Mouse (Mus musculus): ENCODE results near the gene Trib3. TPM values are rescaled to one million over a fixed set of nuclear protein-coding genes. Genes with fewer than 3 reads are reported as not detected.

Trib3 gene
- polyA plus RNA-seq, 1 experiment, result 27.6 TPM

DNA sequence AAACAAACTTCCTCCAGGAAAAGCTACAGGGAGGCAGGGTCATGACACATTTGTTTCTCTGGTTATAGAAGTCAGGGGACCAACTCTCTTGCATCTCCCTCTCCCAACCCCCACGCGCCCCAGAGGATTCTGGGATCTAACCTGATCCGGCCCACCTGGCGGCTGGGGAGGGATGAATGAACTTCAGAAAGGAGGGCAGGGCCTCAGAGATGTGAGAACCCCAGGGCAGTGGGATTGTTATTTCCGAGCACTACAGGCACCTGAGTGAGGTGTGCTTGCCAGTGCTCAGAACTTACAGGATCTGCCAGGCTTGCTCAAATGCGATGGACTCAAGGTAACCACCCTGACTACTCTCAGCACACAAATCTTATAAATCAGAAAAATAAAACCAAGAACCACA is 1.6 kb upstream of the Trib3 start:
- no peak overlapping the region for H3K4me3 ChIP-seq (ENCODE audit: insufficient read depth, poor library complexity, severe bottlenecking)

DNA sequence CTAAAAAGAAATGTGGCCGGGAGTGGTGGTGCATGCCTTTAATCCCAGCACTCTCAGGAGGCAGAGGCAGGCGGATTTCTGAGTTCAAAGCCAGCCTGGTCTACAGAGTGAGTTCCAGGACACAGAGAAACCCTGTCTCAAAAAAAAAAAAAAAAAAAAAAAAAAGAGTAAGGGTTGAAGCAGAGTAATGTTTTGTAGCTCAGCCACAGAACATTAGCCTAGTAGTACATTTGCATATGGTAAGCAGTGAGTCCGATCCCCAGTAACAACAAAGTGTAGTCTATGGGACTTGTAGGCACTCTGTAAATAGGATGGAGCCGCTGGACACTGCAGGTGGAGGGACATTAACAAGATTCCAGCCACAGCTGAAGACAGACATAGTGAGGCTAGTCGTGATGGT is 1.1 kb upstream of the Trib3 start:
- TF ChIP-seq MAX (IDR thresholded peaks at IDR 0.05), result no peak
- no peak for TF ChIP-seq MYOD1 (IDR thresholded peaks at IDR 0.05; ENCODE audit: control insufficient read depth, insufficient read length, low read depth)
- no peak for TF ChIP-seq MYOG (IDR thresholded peaks at IDR 0.05; ENCODE audit: control insufficient read depth, extremely low read depth, insufficient read length)
- no peak for TF ChIP-seq CTCF (IDR thresholded peaks at IDR 0.05; ENCODE audit: control insufficient read depth, insufficient read depth, insufficient read length)
- TF ChIP-seq USF1 (IDR thresholded peaks at IDR 0.05; ENCODE audit: low read depth), result no peak
- no peak for TF ChIP-seq FOSL1 (IDR thresholded peaks at IDR 0.05; ENCODE audit: insufficient read depth, low read length, poor library complexity, severe bottlenecking)
- TF ChIP-seq CEBPB (IDR thresholded peaks at IDR 0.05; ENCODE audit: low read depth), result no peak
- no peak overlapping the region for H3ac ChIP-seq (ENCODE audit: control insufficient read depth, insufficient read length, low read depth)
- H3K79me3 ChIP-seq (ENCODE audit: low read depth), result no peaks in the 10 kb centered on the region
- no peaks in the 10 kb centered on the region for H3K27me3 ChIP-seq (ENCODE audit: control insufficient read depth, insufficient read depth, insufficient read length)
- no peaks in the 10 kb centered on the region for H3K36me3 ChIP-seq (ENCODE audit: control insufficient read depth, insufficient read depth)
- H3K79me2 ChIP-seq (ENCODE audit: control insufficient read depth, insufficient read depth), result no peaks in the 10 kb centered on the region
- H3K4me3 ChIP-seq (ENCODE audit: insufficient read depth, poor library complexity, severe bottlenecking), result no peak overlapping the region

More for the DNA sequence above, 1.6 kb upstream of the Trib3 start:
- no peaks in the 10 kb centered on the region for H3K79me2 ChIP-seq (ENCODE audit: control insufficient read depth, insufficient read depth)
- H3K27me3 ChIP-seq (ENCODE audit: control insufficient read depth, insufficient read depth, insufficient read length), result no peaks in the 10 kb centered on the region
- no peaks in the 10 kb centered on the region for H3K36me3 ChIP-seq (ENCODE audit: control insufficient read depth, insufficient read depth)
- no peaks in the 10 kb centered on the region for H3K79me3 ChIP-seq (ENCODE audit: low read depth)
- H3ac ChIP-seq (ENCODE audit: control insufficient read depth, insufficient read length, low read depth), result no peak overlapping the region
- no peak for TF ChIP-seq CEBPB (IDR thresholded peaks at IDR 0.05; ENCODE audit: low read depth)
- TF ChIP-seq MYOD1 (IDR thresholded peaks at IDR 0.05; ENCODE audit: control insufficient read depth, insufficient read length, low read depth), result no peak
- TF ChIP-seq USF1 (IDR thresholded peaks at IDR 0.05; ENCODE audit: low read depth), result no peak
- TF ChIP-seq FOSL1 (IDR thresholded peaks at IDR 0.05; ENCODE audit: insufficient read depth, low read length, poor library complexity, severe bottlenecking), result no peak
- no peak for TF ChIP-seq MAX (IDR thresholded peaks at IDR 0.05)
- TF ChIP-seq MYOG (IDR thresholded peaks at IDR 0.05; ENCODE audit: control insufficient read depth, extremely low read depth, insufficient read length), result no peak

DNA sequence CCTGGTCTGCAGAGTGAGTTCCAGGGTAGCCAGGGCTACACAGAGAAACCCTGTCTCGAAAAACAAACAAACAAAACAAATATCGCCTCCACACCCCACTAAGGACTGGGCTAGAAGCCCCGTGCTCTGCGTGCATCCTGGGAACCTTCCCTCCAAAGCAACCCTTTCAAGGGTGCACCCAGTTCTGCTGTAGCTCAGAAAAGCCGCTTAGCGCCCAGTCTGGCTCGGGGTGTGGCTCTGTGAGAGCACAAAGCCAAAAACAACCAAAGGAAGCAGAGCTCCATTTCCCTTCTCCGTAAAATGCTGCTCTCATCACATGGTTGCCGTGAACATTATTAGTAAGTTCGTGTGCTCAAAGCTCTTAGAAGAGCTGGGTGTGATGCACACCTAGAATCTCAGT is 529 bp upstream of the Trib3 start:
- H3K79me3 ChIP-seq (ENCODE audit: low read depth), result no peaks in the 10 kb centered on the region
- no peaks in the 10 kb centered on the region for H3K79me2 ChIP-seq (ENCODE audit: control insufficient read depth, insufficient read depth)
- no peak for TF ChIP-seq MYOG (IDR thresholded peaks at IDR 0.05; ENCODE audit: control insufficient read depth, extremely low read depth, insufficient read length)
- no peak for TF ChIP-seq MYOD1 (IDR thresholded peaks at IDR 0.05; ENCODE audit: control insufficient read depth, insufficient read length, low read depth)
- no peak for TF ChIP-seq FOSL1 (IDR thresholded peaks at IDR 0.05; ENCODE audit: insufficient read depth, low read length, poor library complexity, severe bottlenecking)
- TF ChIP-seq USF1 (IDR thresholded peaks at IDR 0.05; ENCODE audit: low read depth), result no peak
- peak overlapping the region; percentile 40 for H3K4me3 ChIP-seq (ENCODE audit: insufficient read depth, poor library complexity, severe bottlenecking)
- H3K27me3 ChIP-seq (ENCODE audit: control insufficient read depth, insufficient read depth, insufficient read length), result no peaks in the 10 kb centered on the region
- H3ac ChIP-seq (ENCODE audit: control insufficient read depth, insufficient read length, low read depth), result no peak overlapping the region
- H3K36me3 ChIP-seq (ENCODE audit: control insufficient read depth, insufficient read depth), result no peaks in the 10 kb centered on the region

DNA sequence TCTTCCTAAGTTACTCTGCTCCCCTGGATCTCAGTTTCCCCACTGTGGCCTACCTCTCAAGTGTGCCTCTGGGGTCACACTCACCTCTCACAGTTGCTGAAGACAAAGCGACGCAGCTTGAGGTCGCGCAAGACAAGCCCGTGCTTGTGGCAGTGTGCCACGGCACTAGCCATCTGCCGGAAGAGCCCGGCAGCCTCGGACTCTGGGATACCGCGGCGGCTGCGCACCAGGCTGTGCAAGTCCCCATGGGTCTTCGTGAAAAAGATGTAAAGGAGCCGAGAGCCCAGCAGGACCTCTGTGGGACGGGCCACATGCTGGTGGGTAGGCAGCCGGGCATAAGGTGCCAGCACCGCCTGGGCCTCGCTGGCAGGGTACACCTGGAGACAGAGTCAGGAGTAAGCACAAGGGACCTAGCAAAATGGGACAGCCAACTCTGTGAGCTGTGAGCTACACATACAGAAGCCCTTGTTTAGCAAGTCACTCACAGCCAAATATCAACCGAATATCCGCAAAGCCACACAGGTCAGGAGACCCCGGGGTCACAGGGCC is 4.1 kb downstream of the Trib3 start:
- Histone ChIP-seq H3K79me3 (ENCODE audit: low read depth) (no peaks in the 10 kb centered on the region), H3K79me2 (ENCODE audit: control insufficient read depth, insufficient read depth) (no peaks in the 10 kb centered on the region), H3K36me3 (ENCODE audit: control insufficient read depth, insufficient read depth) (no peaks in the 10 kb centered on the region), H3K27me3 (ENCODE audit: control insufficient read depth, insufficient read depth, insufficient read length) (no peaks in the 10 kb centered on the region), H3ac (ENCODE audit: control insufficient read depth, insufficient read length, low read depth) (no peak overlapping the region), H3K4me3 (ENCODE audit: insufficient read depth, poor library complexity, severe bottlenecking) (no peak overlapping the region)
- TF ChIP-seq CEBPB (IDR thresholded peaks at IDR 0.05; ENCODE audit: low read depth), result no peak
- no peak for TF ChIP-seq FOSL1 (IDR thresholded peaks at IDR 0.05; ENCODE audit: insufficient read depth, low read length, poor library complexity, severe bottlenecking)
- no peak for TF ChIP-seq USF1 (IDR thresholded peaks at IDR 0.05; ENCODE audit: low read depth)
- no peak for TF ChIP-seq CTCF (IDR thresholded peaks at IDR 0.05; ENCODE audit: control insufficient read depth, insufficient read depth, insufficient read length)
- no peak for TF ChIP-seq MAX (IDR thresholded peaks at IDR 0.05)
- TF ChIP-seq MYOG (IDR thresholded peaks at IDR 0.05; ENCODE audit: control insufficient read depth, extremely low read depth, insufficient read length), result no peak
- no peak for TF ChIP-seq MYOD1 (IDR thresholded peaks at IDR 0.05; ENCODE audit: control insufficient read depth, insufficient read length, low read depth)

DNA sequence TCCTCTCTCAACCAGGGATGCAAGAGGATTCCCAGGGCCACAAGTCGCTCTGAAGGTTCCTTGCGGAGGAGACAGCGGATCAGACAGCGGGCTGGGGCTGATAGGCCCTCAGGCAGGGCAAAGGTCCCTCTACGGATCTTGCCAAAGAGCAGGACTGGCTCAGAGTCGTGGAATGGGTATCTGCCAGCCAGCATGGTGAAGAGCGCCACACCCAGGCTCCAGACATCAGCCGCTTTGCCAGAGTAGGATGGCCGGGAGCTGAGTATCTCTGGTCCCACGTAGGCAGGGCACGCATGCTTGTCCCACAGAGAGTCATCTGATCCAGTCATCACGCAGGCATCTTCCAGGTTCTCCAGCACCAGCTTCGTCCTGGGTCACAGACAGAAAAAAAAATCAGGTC is 5.5 kb downstream of the Trib3 start:
- no peaks in the 10 kb centered on the region for H3K79me2 ChIP-seq (ENCODE audit: control insufficient read depth, insufficient read depth)
- H3ac ChIP-seq (ENCODE audit: control insufficient read depth, insufficient read length, low read depth), result no peak overlapping the region
- H3K79me3 ChIP-seq (ENCODE audit: low read depth), result no peaks in the 10 kb centered on the region
- H3K4me3 ChIP-seq (ENCODE audit: insufficient read depth, poor library complexity, severe bottlenecking), result no peak overlapping the region
- no peaks in the 10 kb centered on the region for H3K27me3 ChIP-seq (ENCODE audit: control insufficient read depth, insufficient read depth, insufficient read length)
- no peaks in the 10 kb centered on the region for H3K36me3 ChIP-seq (ENCODE audit: control insufficient read depth, insufficient read depth)
- no peak for TF ChIP-seq USF1 (IDR thresholded peaks at IDR 0.05; ENCODE audit: low read depth)
- no peak for TF ChIP-seq CTCF (IDR thresholded peaks at IDR 0.05; ENCODE audit: control insufficient read depth, insufficient read depth, insufficient read length)
- TF ChIP-seq CEBPB (IDR thresholded peaks at IDR 0.05; ENCODE audit: low read depth), result no peak
- no peak for TF ChIP-seq MAX (IDR thresholded peaks at IDR 0.05)
- TF ChIP-seq MYOG (IDR thresholded peaks at IDR 0.05; ENCODE audit: control insufficient read depth, extremely low read depth, insufficient read length), result no peak

DNA sequence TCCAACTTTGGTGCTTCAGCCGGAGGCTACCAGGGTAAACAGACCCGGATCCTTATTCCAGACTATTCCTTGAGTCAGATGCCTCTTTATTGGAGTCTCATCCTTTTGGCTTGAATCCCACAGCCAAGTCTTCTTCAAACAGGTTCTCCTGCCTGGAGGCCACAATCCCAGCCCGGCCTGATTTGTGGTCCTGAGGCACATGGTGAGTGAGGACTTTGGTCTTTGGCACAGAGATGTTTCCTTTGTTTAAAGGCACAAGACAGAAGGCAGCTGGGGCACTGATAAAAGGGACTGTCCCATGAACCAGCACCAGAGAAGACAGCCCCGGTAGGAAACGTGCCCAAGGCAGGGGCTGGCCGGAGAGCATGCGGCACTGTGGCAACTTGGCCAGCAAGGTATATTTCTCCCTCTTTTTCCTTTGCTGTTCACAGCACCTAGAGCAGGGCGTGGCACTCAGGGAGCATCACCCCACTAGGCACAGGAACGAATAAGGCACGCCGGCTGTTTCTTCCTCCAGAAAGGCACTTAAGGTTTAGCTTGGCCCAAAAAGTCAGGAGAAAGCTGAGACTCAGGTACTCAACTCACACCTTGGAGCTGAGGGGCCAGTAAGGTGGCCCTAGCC is 6.1 kb downstream of the Trib3 start:
- H3K36me3 ChIP-seq (ENCODE audit: control insufficient read depth, insufficient read depth), result no peaks in the 10 kb centered on the region
- no peak overlapping the region for H3ac ChIP-seq (ENCODE audit: control insufficient read depth, insufficient read length, low read depth)
- no peaks in the 10 kb centered on the region for H3K79me2 ChIP-seq (ENCODE audit: control insufficient read depth, insufficient read depth)
- no peak overlapping the region for H3K4me3 ChIP-seq (ENCODE audit: insufficient read depth, poor library complexity, severe bottlenecking)
- no peaks in the 10 kb centered on the region for H3K27me3 ChIP-seq (ENCODE audit: control insufficient read depth, insufficient read depth, insufficient read length)
- H3K79me3 ChIP-seq (ENCODE audit: low read depth), result no peaks in the 10 kb centered on the region
- TF ChIP-seq MAX (IDR thresholded peaks at IDR 0.05), result no peak
- TF ChIP-seq USF1 (IDR thresholded peaks at IDR 0.05; ENCODE audit: low read depth), result no peak
- TF ChIP-seq MYOD1 (IDR thresholded peaks at IDR 0.05; ENCODE audit: control insufficient read depth, insufficient read length, low read depth), result no peak
- no peak for TF ChIP-seq FOSL1 (IDR thresholded peaks at IDR 0.05; ENCODE audit: insufficient read depth, low read length, poor library complexity, severe bottlenecking)
- TF ChIP-seq CEBPB (IDR thresholded peaks at IDR 0.05; ENCODE audit: low read depth), result no peak
- no peak for TF ChIP-seq CTCF (IDR thresholded peaks at IDR 0.05; ENCODE audit: control insufficient read depth, insufficient read depth, insufficient read length)
- TF ChIP-seq MYOG (IDR thresholded peaks at IDR 0.05; ENCODE audit: control insufficient read depth, extremely low read depth, insufficient read length), result no peak
